Mouse (Mus musculus): ENCODE measurements around the gene Fgf15. TPM values are rescaled to one million over a fixed set of nuclear protein-coding genes. Genes with fewer than 3 reads are reported as not detected.
"Not testable (repeated sequence)": the region's sequence is repeated elsewhere in the genome, so short reads cannot be mapped to it uniquely, and the experiment has no call there.

The Fgf15 gene
- total RNA-seq, 2 experiments from 2014 or later: not detected

DNA sequence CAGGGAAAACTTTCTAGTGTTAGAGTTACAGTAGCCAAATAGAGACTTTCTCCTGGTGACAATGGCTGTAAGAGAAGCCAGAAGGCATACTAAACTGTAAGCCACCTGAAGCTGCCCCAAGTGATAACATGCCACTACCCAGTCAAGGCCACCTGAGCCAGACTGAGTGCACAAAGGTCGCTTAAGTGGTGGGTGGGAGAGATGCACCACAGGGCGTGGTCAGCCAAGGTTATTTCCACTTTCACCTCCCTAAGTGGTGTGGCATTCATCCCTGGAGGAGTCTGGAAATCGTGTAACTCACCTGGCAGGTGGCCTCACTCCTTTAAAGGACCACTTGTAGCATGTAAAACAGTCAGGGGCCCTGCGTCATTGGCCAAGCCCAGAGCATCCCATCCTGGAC lies 29.2 kb upstream of the Fgf15 start:
- H3K4me3 ChIP-seq: no peak overlapping the region

DNA sequence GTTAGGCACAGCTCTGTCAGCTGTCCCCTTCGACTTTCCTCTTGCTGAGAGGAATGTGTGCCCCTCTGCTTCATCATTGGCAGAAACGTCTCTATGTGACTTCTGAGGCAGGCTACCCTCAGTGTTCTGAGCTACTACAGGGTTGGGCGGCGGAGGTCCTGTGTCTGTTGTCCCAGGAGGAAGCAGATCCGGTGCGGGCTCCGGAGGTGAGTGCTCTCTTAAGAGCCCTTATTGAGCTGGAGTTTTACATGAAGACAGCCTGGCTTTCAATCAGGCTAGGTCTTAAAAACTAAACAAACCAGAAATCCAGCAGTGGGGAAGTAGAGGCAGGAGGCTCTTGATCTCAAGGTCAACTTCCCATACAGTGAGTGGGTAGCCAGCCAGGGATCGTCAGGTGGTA lies 28.7 kb upstream of the Fgf15 start:
- no peak overlapping the region for H3K4me3 ChIP-seq
- H3K27ac ChIP-seq: no peak overlapping the region
- TF ChIP-seq CTCF (IDR thresholded peaks at IDR 0.05): no peak
- intact Hi-C loops (cut with DNase I): no loop called here
- DNase-seq: no peak

More for the DNA sequence above, 29.2 kb upstream of the Fgf15 start:
- intact Hi-C loops (cut with DNase I): no loop called here
- TF ChIP-seq CTCF (IDR thresholded peaks at IDR 0.05): no peak
- no peak overlapping the region for H3K27ac ChIP-seq
- no peak for DNase-seq

DNA sequence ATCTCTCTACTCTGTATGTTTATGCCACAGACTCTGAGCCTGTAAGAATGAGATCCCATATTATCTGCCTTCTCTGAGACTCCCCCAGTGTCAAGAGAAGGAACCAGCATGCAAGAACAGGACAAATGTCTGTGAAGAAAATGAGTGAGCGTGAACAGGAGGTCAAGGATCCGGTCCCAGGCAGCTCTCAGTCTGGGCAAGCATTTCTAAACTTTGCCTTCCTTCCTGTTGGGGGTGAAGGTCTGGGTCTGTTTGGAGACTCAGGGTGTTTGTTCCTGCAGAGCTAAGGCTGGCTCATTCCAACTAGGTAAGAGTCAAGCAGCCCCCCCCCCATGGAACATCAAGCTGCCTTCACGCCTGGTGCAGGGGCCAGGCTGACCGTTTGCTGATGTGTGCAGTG lies 23.9 kb upstream of the Fgf15 start:
- Histone ChIP-seq H3K4me3 (no peak overlapping the region), H3K27ac (no peak overlapping the region)
- no peak for TF ChIP-seq CTCF (IDR thresholded peaks at IDR 0.05)
- DNase-seq: no peak
- intact Hi-C loops (cut with DNase I): no loop called here

DNA sequence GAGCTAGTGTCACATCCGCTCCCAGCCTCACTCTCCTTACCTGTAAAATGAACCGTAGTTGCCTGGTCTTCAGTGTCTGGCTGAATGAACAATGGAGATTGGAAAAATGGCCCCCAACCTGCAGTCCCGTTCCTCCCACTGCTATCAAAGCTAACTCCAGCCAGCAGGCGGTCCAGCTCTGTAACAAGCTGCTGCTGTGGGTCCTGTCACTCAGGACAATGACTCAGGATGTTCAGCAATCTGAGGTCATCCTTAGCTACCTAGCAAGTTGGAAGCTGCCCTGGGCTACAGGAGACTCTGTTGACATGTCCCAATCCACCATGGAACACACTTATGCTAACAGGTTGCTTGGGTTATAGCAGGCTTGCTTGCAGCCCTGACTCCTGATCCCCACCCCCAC lies 23.2 kb upstream of the Fgf15 start:
- Histone ChIP-seq H3K27ac (no peak overlapping the region), H3K4me3 (no peak overlapping the region)
- TF ChIP-seq CTCF (IDR thresholded peaks at IDR 0.05): no peak
- intact Hi-C loops (cut with DNase I): no loop called here
- DNase-seq: no peak

DNA sequence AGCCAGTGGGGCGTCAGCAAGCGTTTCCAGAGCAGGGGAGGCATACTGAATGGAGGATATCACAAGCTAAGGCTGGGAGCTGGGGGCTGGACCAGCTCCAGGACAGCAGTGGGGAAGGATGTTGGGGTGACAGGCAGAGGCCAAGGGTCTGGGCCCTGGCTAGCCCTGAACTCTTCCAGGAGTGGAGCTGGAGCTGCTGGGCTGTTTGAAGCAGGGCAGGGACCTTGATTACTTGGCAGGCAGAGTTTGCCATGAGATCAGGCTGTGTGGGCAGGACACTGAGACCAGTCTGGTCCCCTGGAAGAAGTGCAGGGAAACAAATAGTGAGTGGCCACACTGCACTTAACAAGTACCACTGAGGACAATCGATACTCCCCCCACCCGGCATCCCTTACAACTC lies 22.1 kb upstream of the Fgf15 start:
- intact Hi-C loops (cut with DNase I): no loop called here
- no peak for DNase-seq
- Histone ChIP-seq H3K27ac (no peak overlapping the region), H3K4me3 (no peak overlapping the region)
- no peak for TF ChIP-seq CTCF (IDR thresholded peaks at IDR 0.05)

DNA sequence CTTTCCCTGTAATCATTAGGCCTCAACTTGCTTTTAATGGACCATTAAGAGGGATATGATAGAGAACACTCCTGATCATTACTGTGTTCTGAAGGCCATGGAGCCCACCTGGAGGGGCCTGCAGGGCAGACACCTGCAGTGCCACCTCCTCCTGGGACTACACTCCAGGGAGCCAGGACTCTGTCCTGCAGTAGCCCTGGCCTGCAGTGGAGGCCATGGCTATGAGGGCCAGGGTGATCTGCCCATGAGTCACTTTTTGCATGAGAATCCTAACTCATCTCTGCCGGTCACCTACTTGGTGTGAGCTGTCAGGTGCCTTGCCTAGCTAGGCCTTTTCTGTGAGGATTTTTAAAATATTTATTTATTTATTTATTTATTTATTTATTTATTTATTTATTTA lies 17.9 kb upstream of the Fgf15 start:
- TF ChIP-seq CTCF (IDR thresholded peaks at IDR 0.05): no peak
- DNase-seq: no peak
- intact Hi-C loops (cut with DNase I): no loop called here
- Histone ChIP-seq H3K27ac (no peak overlapping the region), H3K4me3 (no peak overlapping the region)

DNA sequence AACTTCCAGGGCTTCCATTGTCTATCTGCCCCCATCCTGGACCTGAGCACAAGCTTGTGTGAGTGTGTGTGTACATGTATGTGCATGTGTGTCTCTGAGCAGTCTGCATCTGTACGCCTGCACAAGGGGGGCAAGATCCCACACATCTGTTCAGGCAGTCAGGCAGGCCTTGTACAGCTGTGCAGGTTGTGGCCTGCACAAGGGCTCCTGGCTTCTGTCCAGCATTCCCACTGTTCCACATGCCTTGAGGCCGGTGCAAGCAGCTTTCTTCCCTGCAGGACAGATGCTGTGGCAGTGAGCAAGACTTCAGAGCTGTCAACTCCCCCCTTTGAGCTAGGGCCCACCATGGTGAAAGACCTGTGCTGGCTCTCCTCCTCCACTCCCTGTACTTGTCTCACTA lies 13.2 kb upstream of the Fgf15 start:
- DNase-seq: no peak
- intact Hi-C loops (cut with DNase I): no loop called here
- TF ChIP-seq CTCF (IDR thresholded peaks at IDR 0.05): no peak
- Histone ChIP-seq H3K27ac (no peak overlapping the region), H3K4me3 (no peak overlapping the region)

DNA sequence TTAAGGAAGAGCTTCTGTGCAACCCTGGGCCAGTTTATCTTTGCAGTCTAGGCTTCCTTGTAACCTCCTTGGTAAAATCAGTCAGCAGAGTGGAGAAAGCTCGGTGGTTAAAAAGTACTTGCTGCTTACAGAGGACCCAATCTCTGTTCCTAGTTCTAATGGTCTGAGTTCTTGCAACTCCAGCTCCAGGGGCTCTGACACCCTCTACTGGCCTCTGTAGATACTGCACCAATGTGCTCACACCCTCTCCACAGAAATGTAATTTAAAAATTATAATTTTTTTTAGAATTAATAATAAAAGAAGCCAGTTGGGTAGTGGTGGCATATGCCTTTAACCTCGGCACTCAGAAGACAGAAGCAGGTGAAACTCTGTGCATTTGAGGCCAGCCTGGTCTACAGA lies 8.7 kb upstream of the Fgf15 start:
- intact Hi-C loops (cut with DNase I): no loop called here
- H3K27ac ChIP-seq: no peak overlapping the region
- TF ChIP-seq CTCF (IDR thresholded peaks at IDR 0.05): no peak
- H3K4me3 ChIP-seq: no peak overlapping the region
- DNase-seq: no peak

DNA sequence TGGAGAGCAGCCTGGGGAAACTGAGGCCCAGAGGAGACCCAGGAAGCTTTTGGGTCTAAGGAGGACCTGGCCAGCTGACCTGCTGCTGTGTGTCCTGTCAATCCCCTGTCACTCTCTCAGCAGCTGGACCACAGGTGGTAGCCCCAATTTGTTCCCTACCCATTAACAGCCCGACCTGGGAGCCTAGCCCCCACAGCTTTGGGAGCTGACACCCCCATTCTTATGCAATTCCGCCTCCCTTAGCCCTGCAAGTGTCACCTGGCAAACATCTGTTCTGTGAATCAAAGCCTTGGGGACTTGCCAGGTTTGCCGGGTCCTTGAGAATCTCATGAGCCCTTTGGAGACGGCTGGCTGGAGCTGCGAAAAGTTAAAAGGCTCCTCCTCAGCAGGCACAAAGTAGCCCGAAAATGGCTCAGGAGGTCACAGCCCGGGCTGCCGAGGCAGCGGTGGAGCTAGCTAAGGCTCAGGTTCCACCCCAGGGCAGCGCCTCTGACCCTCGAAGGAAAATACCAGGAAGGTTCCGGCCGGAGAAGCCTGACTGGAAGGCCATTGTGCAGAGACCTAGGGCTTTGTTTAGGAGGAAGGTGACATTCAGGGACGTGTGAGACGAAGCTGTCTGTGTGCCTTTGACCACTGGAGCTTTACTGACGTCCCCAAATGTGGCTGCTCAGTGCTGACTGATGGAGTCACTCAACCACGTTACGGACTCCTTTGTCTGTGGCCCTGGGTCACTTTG lies 7.6 kb upstream of the Fgf15 start:
- Histone ChIP-seq H3K4me3 (no peak overlapping the region), H3K27ac (no peak overlapping the region)
- DNase-seq: no peak
- intact Hi-C loops (cut with DNase I): no loop called here
- no peak for TF ChIP-seq CTCF (IDR thresholded peaks at IDR 0.05)

DNA sequence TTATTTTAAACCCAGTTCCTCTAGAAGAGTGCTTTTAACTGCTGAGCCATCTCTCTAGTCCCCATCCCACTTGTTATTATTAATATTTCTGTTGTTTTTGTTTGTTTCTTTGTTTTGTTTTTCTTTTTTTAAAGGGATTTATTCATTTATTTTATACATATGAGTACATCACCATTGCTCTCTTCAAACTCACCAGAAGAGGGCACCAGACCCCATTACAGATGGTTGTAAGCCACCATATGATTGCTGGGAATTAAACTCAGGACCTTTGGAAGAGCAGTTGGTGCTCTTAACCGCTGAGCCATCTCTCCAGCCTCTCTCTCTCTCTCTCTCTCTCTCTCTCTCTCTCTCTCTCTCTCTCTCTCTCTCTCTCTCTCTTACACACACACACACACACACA lies 5.7 kb upstream of the Fgf15 start:
- intact Hi-C loops (cut with DNase I); DNase-seq; H3K4me3 ChIP-seq; H3K27ac ChIP-seq: not testable (repeated sequence)

DNA sequence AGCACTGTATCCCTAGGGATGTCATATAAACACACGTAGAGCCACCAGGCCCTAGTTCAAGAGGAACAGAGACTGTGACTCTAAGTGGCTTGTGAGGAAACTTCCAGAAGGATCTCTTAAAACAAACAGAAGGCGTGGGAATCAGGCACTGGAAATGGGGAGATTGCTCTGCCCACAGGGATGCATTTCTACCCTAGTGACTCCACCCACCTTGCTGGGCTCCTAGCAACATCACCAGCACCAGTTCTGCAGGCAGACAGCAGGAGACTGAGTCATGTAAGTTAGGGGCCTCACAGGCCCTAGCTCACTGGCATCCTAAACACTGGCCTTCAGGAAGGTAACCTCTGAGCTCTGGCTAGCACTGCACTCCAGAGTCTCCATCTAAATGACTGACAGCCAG lies 4.5 kb upstream of the Fgf15 start:
- intact Hi-C loops (cut with DNase I): no loop called here
- DNase-seq: no peak
- no peak overlapping the region for H3K4me3 ChIP-seq
- TF ChIP-seq CTCF (IDR thresholded peaks at IDR 0.05): no peak
- H3K27ac ChIP-seq: no peak overlapping the region

DNA sequence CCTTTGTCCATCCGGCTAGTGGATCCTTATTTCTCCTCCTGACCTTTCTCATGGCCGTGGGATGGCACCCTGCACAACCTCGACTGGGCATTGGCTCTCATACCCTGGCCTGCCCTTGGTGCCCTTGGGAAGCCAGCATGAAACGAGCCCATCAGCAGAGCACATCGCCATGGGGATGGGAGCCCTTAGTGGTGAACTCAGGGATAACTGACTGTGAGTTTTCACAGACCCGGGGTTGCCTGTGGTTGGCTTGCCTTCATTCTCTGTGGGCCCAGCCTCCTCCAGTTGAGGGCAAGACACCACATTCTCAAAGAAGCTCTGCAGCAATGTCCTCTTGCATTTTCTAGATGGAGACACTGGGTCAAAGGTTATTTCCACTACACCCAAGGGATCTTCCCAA lies 4.0 kb upstream of the Fgf15 start:
- Histone ChIP-seq H3K4me3 (no peak overlapping the region), H3K27ac (no peak overlapping the region)
- DNase-seq: no peak
- intact Hi-C loops (cut with DNase I): no loop called here
- TF ChIP-seq CTCF (IDR thresholded peaks at IDR 0.05): no peak

DNA sequence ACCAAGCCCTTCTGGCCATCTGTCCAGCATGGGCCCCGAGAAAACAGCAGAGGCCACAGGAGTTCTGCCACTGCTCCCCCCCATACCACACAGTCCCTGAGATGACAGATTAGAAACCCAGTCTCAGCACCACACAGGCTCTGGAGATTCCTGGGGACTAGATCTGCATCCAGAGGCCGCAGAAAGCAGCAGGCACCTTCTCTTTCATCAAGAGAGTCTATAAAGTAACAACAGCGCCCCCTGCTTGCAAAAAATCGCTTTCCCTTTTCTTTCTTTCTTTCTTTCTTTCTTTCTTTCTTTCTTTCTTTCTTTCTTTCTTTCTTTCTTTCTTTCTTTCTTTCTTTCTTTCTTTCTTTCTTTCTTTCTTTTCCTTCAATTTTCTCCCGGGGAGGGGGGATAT lies 2.1 kb upstream of the Fgf15 start:
- intact Hi-C loops (cut with DNase I): loop anchor here (2.0 kb wide), 1 partner anchor 47 kb away; the partner anchor contains the start of gene Fgf4
- H3K27ac ChIP-seq: no peak overlapping the region
- TF ChIP-seq CTCF (IDR thresholded peaks at IDR 0.05): peak; percentile 59
- no peak overlapping the region for H3K4me3 ChIP-seq
- DNase-seq: no peak

DNA sequence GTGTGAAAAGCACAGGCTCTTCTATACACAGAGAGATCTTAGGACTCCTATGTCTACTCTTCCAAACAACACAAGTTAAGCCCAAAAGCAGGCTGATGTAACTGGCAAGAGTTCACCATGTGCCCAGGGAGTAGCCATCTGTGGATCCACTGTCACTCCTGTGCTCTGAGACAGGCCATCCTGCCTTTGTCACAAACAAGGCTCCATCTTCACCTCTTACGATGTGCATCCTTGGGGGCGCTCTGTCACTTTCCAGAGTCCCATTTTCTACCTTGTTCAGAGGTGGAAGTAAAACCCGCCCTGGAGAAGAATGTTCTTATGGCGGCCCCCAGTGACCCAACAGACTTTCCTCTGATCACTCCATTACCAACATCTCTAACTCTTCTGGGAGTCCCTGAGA lies 1.6 kb upstream of the Fgf15 start:
- intact Hi-C loops (cut with DNase I): loop anchor here (1.0 to 2.0 kb wide), 2 partner anchors 48 to 96 kb away; partner anchors contain the start of gene Fgf4
- no peak overlapping the region for H3K4me3 ChIP-seq
- no peak overlapping the region for H3K27ac ChIP-seq
- TF ChIP-seq CTCF (IDR thresholded peaks at IDR 0.05): no peak
- no peak for DNase-seq
